Mouse (Mus musculus) bone marrow, adult 2 months (tissue): ENCODE results near the gene Gpr146.

ENCODE experiments used
- CTCF ChIP-seq: fragments of 200-500 bp; IDR thresholded peaks from 2 replicates; pipeline ENCODE4 v1.5.1; 2011; ENCODE audit warnings: low read length, control low read depth; ENCODE audit not compliant: control insufficient read depth, insufficient read depth
- POLR2A ChIP-seq: fragments of 200-500 bp; IDR thresholded peaks from 2 replicates; pipeline ENCODE4 v1.6.1; 2011; ENCODE audit warnings: low read depth, mild to moderate bottlenecking, control low read depth, low read length, borderline replicate concordance; ENCODE audit not compliant: control insufficient read depth

GRCm38 (mm10) chr5:139395528-139395927 lies 18.0 kb downstream of the Gpr146 start:
- no peak for TF ChIP-seq CTCF
- no peak for TF ChIP-seq POLR2A
